Mouse (Mus musculus) ZHBTc4 (cell line): ENCODE measurements around the gene Trcg1.

Source experiments
- DNase-seq: peaks from one replicate; pipeline ENCODE4 v3.0.0-alpha.2; 2011; ENCODE audit warnings: low read depth, low spot score

The Trcg1 gene

GRCm38 (mm10) chr9:57261913-57262794 is 25.8 kb downstream of the Trcg1 start, which contains the start of gene 1700017B05Rik:
Gene 1700017B05Rik (minus strand): TSS chr9:57262612.
- DNase-seq, result peak; percentile 82

GRCm38 (mm10) chr9:57262795-57263684 is 26.7 kb downstream of the Trcg1 start:
- no peak for DNase-seq

- no peak for DNase-seq
Measured at GRCm38 (mm10) chr9:57265125-57265524, 28.8 kb downstream of the Trcg1 start.

GRCm38 (mm10) chr9:57267421-57267820 is 31.1 kb downstream of the Trcg1 start:
- no peak for DNase-seq

- no peak for DNase-seq
Measured at GRCm38 (mm10) chr9:57268078-57268477, 31.7 kb downstream of the Trcg1 start.

- DNase-seq, result peak; percentile 32
Measured at GRCm38 (mm10) chr9:57268575-57268974, 32.2 kb downstream of the Trcg1 start.

- DNase-seq, result no peak
Measured at GRCm38 (mm10) chr9:57269384-57269783, 33.0 kb downstream of the Trcg1 start.

GRCm38 (mm10) chr9:57270399-57270798 is 34.0 kb downstream of the Trcg1 start:
- no peak for DNase-seq

- no peak for DNase-seq
Measured at GRCm38 (mm10) chr9:57271081-57271480, 34.7 kb downstream of the Trcg1 start.

- DNase-seq, result no peak
Measured at GRCm38 (mm10) chr9:57271837-57272562, 35.6 kb downstream of the Trcg1 start.

GRCm38 (mm10) chr9:57272902-57273804 is 36.8 kb downstream of the Trcg1 start:
- DNase-seq, result peak; percentile 59

- DNase-seq, result no peak
Measured at GRCm38 (mm10) chr9:57273805-57274494, 37.6 kb downstream of the Trcg1 start.

- no peak for DNase-seq
Measured at GRCm38 (mm10) chr9:57276311-57276710, 40.0 kb downstream of the Trcg1 start.

GRCm38 (mm10) chr9:57278268-57278667 is 41.9 kb downstream of the Trcg1 start:
- peak; percentile 48 for DNase-seq

GRCm38 (mm10) chr9:57279441-57279840 is 43.1 kb downstream of the Trcg1 start:
- no peak for DNase-seq

GRCm38 (mm10) chr9:57281549-57281948 is 45.2 kb downstream of the Trcg1 start:
- peak; percentile 60 for DNase-seq

GRCm38 (mm10) chr9:57282686-57283085 is 46.3 kb downstream of the Trcg1 start:
- no peak for DNase-seq

- no peak for DNase-seq
Measured at GRCm38 (mm10) chr9:57283311-57283710, 47.0 kb downstream of the Trcg1 start.

GRCm38 (mm10) chr9:57287183-57287582 is 50.8 kb downstream of the Trcg1 start:
- DNase-seq, result no peak

- no peak for DNase-seq
Measured at GRCm38 (mm10) chr9:57294905-57295304, 58.5 kb downstream of the Trcg1 start.
